Mouse (Mus musculus) monocyte, adult 5-6 weeks (primary cell): ENCODE measurements around the gene Fam78a. TPM values are rescaled to one million over a fixed set of nuclear protein-coding genes. Genes with fewer than 3 reads are reported as not detected.
"Not testable (repeated sequence)": the region's sequence is repeated elsewhere in the genome, so short reads cannot be mapped to it uniquely, and the experiment has no call there.

Source experiments
- ATAC-seq: fragments of 153-309, 156-312 bp; replicated peaks from 2 replicates; pipeline ENCODE4 v1.8.0; 2017; ENCODE audit warnings: mild to moderate bottlenecking; ENCODE audit not compliant: low TSS enrichment, insufficient number of reproducible peaks, severe bottlenecking, poor library complexity, low FRiP score
- total RNA-seq: library from RNA; stranded (forward); fragments of 200-1000, 200-491, 200-594 nt; gene quantifications from 3 replicates; pipeline ENCODE4 v1.2.3, GENCODE M21; 2017

The Fam78a gene
- total RNA-seq, 1 experiment from 2014 or later = 14.2 TPM

DNA sequence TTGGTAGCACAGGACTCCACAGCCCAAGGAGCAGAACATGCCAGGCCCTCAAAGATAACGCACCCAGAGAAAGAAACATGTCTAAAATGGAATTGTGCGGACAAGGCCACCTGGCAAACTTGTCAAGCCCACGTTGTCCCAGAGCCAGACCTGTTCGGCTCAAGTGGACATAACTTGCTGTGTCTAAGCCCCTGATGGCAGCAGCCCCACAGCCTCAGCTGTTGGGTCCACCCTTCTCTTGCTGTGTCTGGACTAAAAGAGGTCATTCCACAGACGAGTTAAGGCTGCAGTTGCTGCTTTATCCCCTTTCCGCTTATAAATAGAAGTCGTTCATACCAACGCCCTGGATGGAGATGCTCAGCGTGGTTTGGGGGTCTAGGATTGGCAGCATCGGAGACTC, 28.1 kb downstream of the Fam78a start:
- ATAC-seq = no peak

DNA sequence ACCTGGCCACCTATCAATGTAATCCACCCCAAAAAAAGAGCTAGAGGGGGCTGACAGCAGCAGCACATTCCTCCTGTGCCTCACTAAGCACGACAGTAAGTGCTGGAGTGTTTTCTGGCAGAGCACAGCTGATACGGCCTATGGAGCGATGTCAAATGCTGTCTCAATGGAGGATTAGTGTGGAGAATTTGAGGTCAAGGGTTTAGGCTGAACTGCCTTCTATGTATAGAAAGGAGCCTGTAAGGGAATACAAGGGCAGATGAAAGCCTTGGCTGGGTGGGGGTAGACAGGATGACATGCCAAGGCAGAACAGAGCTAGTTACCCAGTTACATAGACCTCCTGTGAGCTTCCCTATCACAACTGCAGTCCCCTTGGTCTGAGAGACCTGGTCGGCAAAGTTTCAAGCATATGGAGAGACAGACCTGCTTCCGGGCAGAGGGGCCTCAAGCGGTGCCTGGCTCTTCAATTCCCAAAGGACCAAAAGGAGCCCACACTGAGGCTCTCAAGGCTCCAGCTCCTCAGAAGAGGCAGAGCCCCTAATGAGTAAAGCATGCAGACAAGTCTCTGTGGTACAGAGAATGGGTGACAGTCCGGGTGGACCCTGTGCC, 29.2 kb downstream of the Fam78a start:
- ATAC-seq = no peak

DNA sequence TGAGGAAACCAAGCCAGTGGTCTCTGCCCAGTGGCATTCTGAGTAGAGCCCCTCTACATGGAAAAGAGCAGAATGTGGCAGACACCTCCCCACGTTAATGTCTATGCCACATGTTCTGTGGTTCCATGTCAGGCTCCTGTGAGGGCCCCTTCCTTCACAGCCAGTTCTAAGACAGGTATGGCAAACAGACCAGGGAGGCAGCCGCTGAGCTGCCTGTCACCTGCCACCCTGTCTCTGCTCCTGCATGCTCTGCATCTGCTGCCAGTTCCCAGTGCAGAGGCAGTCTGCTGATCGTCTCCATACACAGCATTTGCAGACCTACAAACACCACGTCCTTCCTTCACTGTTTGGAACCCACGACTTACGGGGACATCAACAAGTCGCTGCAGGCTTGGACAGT, 32.2 kb downstream of the Fam78a start:
- ATAC-seq = no peak

DNA sequence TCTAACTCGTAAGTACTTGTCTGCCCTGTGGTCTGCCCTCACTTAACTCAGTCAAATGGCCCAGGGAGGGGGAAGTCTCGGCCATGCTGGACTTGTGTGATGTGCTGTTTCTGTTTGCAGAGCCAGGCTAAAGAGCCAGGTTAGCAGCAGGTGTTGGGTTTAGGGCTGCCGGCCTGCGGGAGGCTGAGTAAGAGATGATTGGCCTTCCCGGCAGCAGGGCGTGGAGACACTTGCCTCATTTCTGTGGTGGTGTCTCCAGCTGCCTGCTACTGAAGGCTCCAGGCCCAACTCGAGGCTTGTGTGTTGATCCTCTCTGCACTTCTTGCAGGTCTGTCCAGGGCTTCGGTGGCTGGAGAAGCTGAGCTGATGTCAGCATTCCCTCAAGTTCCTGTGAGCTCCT, 32.9 kb downstream of the Fam78a start:
- ATAC-seq = no peak

DNA sequence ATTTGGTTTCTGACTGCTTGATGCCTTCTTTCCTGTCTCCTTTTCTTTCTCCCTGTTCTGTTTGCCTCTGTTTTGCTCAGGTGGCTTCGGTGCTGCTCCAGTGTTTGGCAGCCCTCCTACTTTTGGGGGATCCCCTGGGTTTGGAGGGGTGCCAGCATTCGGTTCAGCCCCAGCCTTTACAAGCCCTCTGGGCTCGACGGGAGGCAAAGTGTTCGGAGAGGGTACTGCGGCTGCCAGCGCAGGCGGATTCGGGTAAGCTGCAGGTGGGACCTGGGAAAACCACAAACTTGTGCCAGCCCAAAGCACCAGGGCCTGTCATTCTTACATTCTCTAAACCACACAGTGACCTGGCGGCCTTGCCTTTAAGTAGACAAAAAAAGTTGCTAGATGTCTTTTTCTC, 37.3 kb downstream of the Fam78a start:
- no peak for ATAC-seq

DNA sequence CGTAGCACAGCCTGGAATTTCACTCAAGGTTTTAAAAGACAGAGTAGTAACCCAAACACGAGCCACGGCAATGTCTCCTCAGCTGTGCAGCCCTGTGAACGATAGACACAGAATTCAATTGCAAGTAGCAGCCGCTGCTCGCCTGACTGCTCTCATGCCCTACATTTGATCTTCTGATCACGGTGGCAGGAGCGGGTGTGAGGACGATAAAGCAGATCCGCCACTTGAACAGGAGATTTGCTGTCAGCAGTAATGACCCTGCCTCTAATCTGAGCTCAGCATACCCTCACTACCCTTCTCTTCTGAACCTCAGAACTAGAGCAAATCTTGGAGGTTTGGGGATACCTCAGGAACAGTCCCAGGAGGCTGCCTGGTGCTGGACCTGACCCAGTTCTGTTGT, 38.6 kb downstream of the Fam78a start:
- ATAC-seq = no peak

DNA sequence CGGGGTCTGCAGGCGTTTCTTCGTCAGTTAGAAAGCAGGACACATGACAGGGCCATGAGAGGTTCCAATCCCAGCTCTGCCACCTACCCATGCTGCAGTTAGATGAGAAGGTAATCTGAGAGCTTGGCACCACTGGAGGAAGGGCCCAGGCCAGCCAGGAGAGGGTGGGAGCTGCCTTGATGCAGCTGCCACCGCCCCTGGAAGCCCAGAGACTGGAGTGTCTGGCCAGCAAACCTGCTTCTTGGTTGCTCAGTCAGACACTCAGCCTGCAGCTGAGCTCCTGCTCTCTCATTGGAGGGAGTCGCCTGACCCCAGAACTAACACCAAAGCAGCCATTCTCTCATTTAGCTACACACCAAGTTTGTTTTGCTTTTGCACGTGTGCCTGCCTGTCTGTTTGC, 39.3 kb downstream of the Fam78a start:
- ATAC-seq = no peak

DNA sequence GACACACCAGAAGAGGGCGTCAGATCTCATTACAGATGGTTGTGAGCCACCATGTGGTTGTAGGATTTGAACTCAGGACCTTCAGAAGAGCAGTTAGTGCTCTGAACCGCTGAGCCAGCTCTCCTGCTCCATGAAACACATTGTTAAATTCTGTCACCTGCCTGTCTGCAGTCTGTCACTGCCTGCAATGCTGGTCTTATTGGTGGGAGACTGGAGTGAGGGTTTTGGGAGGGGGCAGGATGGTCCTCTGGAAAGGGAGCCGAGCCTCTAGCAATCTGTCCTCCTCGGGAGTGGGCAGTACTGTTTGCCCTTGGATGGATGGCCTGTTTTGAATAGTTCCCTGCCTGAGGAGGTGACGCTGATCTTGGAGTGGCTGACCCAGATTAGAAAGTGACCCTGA, 40.8 kb downstream of the Fam78a start:
- ATAC-seq = no peak

DNA sequence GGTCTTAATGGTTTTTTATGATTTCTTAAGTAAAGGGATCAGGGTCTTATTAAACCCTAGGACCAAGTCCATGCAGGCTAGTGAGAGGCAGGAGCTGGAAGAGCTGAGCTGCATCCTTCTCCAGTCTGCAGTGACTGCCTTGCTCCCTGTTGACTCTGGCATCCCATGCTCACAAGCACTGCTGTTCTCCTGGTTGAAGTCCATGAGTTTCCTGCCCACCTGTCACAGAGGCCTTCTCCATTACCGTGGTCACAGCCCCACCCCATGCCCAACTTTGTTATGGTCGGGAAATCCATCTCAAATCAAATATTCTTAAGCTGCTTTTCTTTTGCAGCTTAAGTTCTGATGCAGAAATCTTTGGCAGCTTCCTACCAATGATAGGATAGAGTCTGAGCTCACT, 43.6 kb downstream of the Fam78a start:
- no peak for ATAC-seq

DNA sequence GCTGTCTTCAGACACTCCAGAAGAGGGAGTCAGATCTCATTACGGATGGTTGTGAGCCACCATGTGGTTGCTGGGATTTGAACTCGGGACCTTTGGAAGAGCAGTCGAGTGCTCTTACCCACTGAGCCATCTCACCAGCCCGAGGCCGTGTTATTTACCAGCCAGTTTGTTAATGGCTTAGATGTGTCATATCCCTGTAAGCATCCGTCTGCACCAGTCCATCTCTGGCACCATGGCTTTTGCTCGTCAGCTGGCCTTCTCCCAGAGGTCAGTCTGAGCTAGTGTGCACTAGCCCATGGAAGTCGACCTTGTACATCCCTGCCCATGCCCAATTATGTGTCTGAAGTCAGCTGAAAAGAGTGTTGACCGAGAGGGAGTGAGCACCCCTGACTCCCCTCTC, 44.0 kb downstream of the Fam78a start:
- not testable (repeated sequence) for ATAC-seq

DNA sequence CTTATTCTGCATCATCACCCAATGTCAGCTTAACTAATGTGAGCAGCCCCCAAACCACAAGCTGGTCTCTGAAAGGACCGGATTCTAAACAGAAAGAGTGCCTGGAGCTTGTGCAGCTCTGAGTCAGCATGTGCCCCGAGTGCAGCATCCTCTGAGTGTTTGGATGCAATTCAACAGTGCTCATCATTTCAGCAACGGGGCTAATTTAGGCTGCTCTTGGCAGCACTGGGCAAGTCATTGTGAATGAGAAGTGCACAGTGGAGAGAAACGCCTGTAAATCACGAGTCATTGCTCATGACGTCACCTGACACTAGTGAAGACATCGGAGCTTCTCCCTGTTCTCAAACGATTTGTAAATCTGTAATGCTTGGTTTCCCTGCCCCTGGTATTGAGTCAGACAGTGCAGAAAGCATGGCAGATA, 46.0 kb downstream of the Fam78a start:
- no peak for ATAC-seq

DNA sequence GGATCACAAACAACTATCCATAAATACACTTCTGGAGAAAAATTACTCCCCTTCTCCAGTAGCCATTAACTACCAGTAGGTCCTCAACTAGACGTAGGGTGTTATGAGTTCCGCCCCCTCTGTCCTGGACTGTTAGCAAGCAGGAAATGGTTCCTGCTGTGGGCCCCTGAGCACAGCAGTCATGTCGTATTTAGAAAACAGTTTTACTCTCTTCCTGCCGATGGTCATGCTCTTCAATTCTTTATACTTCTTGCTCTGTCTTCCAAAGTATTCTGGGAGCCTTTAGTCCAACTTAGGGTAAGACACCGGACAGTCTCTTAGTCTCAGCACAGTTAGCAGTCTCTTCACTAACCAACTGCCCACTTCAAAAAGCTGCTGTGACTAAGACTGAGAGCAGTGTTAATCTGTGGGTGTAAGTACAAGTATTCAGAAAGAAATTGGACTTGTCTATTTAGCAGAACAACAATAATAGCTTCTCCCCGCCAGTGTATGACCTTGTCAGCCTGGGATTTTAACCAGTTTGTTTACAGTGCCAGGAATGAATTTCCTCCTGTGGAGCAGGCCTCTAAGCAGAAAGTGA, 47.3 kb downstream of the Fam78a start:
- no peak for ATAC-seq

DNA sequence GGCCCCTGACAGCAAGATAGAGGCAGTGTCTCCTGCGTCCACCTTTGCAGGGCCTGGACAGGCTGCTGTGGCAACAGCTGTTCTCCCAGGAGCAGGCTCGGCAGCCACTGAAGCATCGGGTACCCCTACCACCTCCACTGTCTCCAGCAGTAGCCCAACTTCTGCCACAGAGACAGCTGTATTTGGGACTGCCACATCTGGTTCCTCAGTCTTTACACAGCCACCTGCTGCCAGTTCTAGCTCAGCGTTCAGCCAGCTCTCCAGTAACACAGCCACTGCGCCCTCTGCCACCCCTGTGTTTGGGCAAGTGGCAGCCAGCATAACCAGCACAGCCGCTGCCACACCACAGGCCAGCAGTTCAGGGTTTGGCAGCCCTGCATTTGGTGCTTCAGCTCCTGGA, 50.5 kb downstream of the Fam78a start:
- ATAC-seq = no peak

DNA sequence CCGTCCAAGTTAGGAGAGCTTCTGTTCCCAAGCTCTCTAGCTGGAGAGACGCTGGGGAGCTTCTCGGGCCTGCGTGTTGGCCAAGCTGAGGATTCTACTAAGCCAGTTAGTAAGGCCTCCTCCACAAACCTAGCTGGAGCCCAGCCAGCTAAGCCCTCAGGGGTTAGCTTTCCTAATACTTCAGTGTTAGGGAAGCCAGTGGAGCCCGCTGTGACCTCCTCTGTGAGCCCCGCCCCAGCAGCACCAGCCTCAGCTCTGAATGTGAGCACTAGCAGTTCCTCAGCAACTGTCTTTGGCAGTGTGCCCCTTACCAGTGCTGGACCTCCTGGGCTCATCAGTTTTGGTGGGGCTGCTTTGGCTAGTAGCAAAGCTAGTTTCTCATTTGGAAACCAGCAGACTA, 51.2 kb downstream of the Fam78a start:
- ATAC-seq = no peak

DNA sequence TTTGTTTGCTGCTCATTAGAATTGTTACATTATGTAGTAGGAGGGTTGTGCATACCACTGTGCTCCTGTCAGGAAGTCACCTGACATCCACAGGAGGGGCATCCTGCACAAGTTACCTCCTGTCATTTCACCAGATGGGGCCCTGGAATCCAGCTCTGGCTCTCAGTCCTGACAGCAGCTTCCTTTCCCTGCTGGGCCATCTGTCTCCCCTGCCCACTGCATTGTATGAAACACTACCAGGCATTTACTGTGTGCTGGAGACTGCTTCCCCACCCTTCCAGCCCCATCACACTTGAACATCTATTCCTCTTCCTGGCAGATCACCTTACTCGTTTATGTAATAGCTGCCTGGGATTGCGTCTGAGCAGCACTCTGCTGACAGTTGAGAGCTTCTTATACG, 55.0 kb downstream of the Fam78a start:
- ATAC-seq = no peak

DNA sequence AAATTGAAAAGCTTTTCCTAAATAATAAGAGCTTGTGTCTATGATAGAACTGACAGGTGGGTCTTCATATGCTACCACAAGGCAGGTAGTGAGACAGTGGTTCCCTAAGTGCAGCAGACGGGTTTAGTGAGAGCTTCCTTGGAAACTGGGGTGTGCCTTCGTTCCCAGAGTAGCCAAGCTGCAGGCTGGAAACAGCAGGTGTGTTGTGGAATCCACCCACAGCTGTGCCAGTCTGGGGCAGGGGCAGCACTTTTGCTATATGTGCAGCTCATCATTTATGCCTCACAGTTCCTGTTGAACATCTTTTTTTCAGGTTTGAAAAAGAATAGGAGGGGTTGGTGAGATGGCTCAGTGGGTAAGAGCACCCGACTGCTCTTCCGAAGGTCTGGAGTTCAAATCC, 60.3 kb downstream of the Fam78a start:
- no peak for ATAC-seq

DNA sequence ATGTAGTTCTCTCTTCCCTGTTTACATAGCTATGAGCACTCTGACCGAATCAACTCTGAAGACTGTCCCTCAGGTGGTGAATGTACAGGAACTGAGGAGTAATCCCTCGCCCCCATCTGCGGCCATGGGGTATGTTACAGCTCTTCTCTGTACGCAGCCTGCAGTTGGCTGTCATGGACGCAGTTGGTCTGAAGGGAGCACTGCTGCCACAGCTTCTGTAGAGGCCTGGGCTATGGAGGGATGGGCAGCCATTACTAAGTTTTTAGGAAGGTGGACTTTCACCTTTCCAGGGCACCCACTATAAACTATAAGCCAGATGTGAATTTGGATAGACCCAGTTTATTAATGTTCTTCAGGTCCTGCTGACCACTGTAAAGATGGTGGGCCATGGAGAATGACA, 64.4 kb downstream of the Fam78a start:
- ATAC-seq = no peak

DNA sequence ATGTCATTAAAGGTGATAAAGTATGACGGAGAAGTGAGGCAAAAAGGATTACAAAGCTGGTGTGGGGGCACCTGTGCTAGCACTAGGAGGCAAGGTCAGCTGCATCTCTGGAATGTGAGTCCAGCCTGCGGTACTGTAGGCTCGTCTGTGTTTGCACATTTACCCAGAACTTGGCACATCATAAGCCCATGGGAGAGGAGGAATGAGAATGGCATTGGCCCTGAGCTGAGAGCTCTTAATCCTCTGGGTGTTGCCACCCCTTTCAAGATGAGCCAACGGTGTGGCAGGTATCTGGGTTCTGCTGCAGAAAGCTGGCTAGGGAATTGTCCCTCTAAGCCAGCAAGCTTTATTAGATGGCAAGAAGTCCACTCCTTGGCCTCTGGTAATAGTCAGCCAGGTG, 65.0 kb downstream of the Fam78a start:
- no peak for ATAC-seq

DNA sequence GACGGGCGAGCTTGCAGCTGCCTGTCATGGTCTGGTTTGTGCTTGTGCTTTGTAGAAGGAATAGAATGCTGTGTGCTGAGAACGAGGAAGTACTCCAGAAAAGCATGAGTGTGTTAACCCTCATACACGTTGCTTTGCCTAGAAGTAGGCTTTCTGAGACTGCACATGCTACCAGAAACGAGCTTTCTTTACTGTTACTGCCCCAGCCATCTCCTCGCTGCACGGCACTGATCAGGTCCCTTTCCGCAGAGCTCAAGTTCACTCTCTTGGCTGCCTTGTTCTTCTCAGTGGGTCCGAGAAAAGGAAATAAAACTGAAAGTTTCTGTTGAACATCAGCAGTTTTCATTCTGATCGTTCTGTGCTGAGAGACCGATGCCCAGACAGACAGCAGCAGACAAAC, 75.9 kb downstream of the Fam78a start:
- no peak for ATAC-seq

DNA sequence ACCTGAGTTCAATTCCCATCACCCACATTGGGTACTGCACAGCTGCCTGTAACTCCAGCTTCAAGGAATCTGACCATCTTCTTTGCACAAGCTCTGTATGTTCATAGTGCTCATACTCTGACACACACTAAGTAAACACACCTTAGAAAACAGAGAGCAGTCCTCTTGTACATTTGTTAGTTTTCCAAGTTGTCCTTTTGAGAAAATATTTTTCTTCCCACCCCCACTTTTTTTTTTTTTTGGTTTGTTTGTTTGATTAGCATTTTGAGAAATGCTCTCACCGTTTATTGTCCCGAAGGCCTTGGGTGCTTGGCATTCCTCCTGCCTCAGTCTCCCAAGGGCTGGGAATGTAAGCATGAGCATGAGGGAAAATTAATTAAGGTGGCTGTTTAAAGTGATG, 76.3 kb downstream of the Fam78a start:
- no peak for ATAC-seq
